Mouse (Mus musculus) skeletal muscle tissue, adult 2 months (tissue): ENCODE results near the gene Mycl.
A peak's percentile ranks its signal among the peaks of the same experiment; 100 is the strongest.
"Not testable (repeated sequence)": the region's sequence is repeated elsewhere in the genome, so short reads cannot be mapped to it uniquely, and the experiment has no call there.

Experiments used
- DNase-seq: peaks from one replicate; pipeline ENCODE4 v3.0.0-alpha.2; 2012; ENCODE audit warnings: low read depth, low spot score

Gene Mycl

GRCm38 (mm10) chr4:122981238-122981637 is 14.2 kb upstream of the Mycl start:
- no peak for DNase-seq

- no peak for DNase-seq
These were observed 13.5 kb upstream of the Mycl start for GRCm38 (mm10) chr4:122981930-122982329.

GRCm38 (mm10) chr4:122982537-122982936 is 12.9 kb upstream of the Mycl start:
- no peak for DNase-seq

GRCm38 (mm10) chr4:122983486-122984261 is 11.8 kb upstream of the Mycl start:
- DNase-seq, result no peak

- peak; percentile 47 for DNase-seq
These were observed 10.3 kb upstream of the Mycl start for GRCm38 (mm10) chr4:122985110-122985509.

- DNase-seq, result no peak
These were observed 8.0 kb upstream of the Mycl start for GRCm38 (mm10) chr4:122987421-122987820.

GRCm38 (mm10) chr4:122988004-122988403 is 7.4 kb upstream of the Mycl start:
- DNase-seq, result not testable (repeated sequence)

- no peak for DNase-seq
These were observed 4.3 kb upstream of the Mycl start for GRCm38 (mm10) chr4:122991177-122991576.

- DNase-seq, result no peak
These were observed 3.2 kb upstream of the Mycl start for GRCm38 (mm10) chr4:122992276-122992675.

- DNase-seq, result no peak
These were observed 767 bp downstream of the Mycl start for GRCm38 (mm10) chr4:122996221-122996617.

- no peak for DNase-seq
These were observed 1.3 kb downstream of the Mycl start for GRCm38 (mm10) chr4:122996618-122997381.

- DNase-seq, result no peak
These were observed 3.2 kb downstream of the Mycl start for GRCm38 (mm10) chr4:122998537-122999262.

GRCm38 (mm10) chr4:122999263-122999691 is 3.8 kb downstream of the Mycl start:
- DNase-seq, result no peak

GRCm38 (mm10) chr4:123000130-123000529 is 4.7 kb downstream of the Mycl start:
- no peak for DNase-seq

- DNase-seq, result no peak
These were observed 5.3 kb downstream of the Mycl start for GRCm38 (mm10) chr4:123000617-123001342.

GRCm38 (mm10) chr4:123005054-123005966 is 9.9 kb downstream of the Mycl start:
- no peak for DNase-seq

GRCm38 (mm10) chr4:123012501-123012900 is 17.0 kb downstream of the Mycl start:
- not testable (repeated sequence) for DNase-seq

- no peak for DNase-seq
These were observed 18.0 kb downstream of the Mycl start for GRCm38 (mm10) chr4:123013346-123013945.

- DNase-seq, result no peak
These were observed 18.5 kb downstream of the Mycl start for GRCm38 (mm10) chr4:123013949-123014406.
